Mouse (Mus musculus): ENCODE data around the gene Gm10160. TPM values are rescaled to one million over a fixed set of nuclear protein-coding genes. Genes with fewer than 3 reads are reported as not detected.
A peak's percentile ranks its signal among the peaks of the same experiment; 100 is the strongest.

Gene Gm10160
- polyA plus RNA-seq (2014; fragmentation: Nextera tagmentation; extraction: Ambion mirVana), result not detected in 2 replicates

DNA sequence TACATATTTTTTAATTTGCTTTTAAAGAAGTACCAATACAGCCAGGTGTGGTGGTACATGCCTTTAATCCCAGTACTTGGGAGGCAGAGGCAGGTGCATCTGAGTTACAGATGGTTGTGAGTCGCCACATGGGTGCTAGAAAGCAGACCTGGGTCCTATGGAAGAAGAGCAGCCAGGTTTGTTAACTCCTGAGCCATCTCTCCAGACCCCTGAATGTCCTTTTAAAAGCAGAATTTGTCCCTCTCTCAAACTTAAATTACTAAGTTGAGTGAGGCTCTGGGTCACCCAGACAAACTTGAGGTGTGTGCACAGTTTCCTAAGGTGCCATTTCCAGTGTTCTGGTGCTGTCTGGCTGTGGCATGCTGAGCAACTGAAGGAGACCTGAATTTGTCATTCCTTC, at the start of gene Gm10160:
Gm10160 (minus strand) TSS at position 101 of the 400 bp plus-strand sequence.
- no peak for ATAC-seq (replicated peaks; ENCODE audit: insufficient number of reproducible peaks, low FRiP score, low TSS enrichment)
- no peak within 1 kb of the TSS for H3K9ac ChIP-seq (ENCODE audit: low read depth, low read length)
- no peak within 1 kb of the TSS for H3K4me3 ChIP-seq (ENCODE audit: low read depth, low read length)
- WGBS (ENCODE audit: insufficient replicate concordance), result 82% methylated on average over 1 of the region's 1 CpGs
- 0 out of 2 replicates have a peak, but pooled peaks cover 8% of the 10 kb centered on the region for H3K27me3 ChIP-seq (ENCODE audit: control insufficient read depth, insufficient read depth, low read length)
- peak within 1 kb of the TSS; percentile 52 for H3K4me2 ChIP-seq
- peaks cover 15% of the 10 kb centered on the region for H3K4me1 ChIP-seq (ENCODE audit: control insufficient read depth, insufficient read depth, low read length)
- H3K27ac ChIP-seq (ENCODE audit: low read depth, low read length), result peak within 1 kb of the TSS; percentile 71
- no peaks in the 10 kb centered on the region for H3K36me3 ChIP-seq (ENCODE audit: control insufficient read depth, insufficient read depth, low read length)
- H3K9me3 ChIP-seq (replicated peaks; ENCODE audit: control insufficient read depth, low read length), result no peaks in the 10 kb centered on the region

DNA sequence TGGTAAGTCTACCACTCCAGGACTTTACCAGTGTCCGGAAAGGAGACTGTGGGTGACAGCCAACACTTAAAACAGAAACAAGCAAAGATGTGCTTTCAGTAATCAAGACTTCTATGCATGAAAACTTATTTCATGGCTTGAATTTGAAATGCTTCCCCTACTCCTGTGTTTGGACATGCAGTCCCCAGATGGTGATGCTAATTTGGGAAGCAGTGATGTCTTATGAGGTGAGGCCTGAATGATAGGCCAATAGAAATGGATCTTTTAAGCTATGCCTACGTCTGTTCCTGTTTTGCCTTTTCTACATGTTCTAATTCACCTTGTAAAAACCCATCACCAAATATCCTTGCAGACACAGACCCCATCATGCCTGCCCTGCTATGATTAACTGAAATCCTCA, 49.3 kb upstream of the Gm10160 start:
- Histone ChIP-seq H3K9ac (ENCODE audit: low read depth, low read length) (no peak overlapping the region), H3K4me3 (ENCODE audit: low read depth, low read length) (no peak overlapping the region), H3K27me3 (ENCODE audit: control insufficient read depth, insufficient read depth, low read length) (no peaks in the 10 kb centered on the region; the same call in 1 of the 2 replicates), H3K36me3 (ENCODE audit: control insufficient read depth, insufficient read depth, low read length) (no peaks in the 10 kb centered on the region), H3K4me2 (no peak overlapping the region), H3K4me1 (ENCODE audit: control insufficient read depth, insufficient read depth, low read length) (no peaks in the 10 kb centered on the region), H3K27ac (ENCODE audit: low read depth, low read length) (no peak overlapping the region), H3K9me3 (replicated peaks; ENCODE audit: control insufficient read depth, low read length) (no peaks in the 10 kb centered on the region)
- no peak for ATAC-seq (replicated peaks; ENCODE audit: insufficient number of reproducible peaks, low FRiP score, low TSS enrichment)
- WGBS (ENCODE audit: insufficient replicate concordance), result 72% methylated on average over 2 of the region's 2 CpGs

GRCm38 (mm10) chr7:81904094-81904493, 48.5 kb upstream of the Gm10160 start:
- Histone ChIP-seq H3K27ac (ENCODE audit: low read depth, low read length) (no peak overlapping the region), H3K27me3 (ENCODE audit: control insufficient read depth, insufficient read depth, low read length) (no peaks in the 10 kb centered on the region; the same call in 1 of the 2 replicates), H3K36me3 (ENCODE audit: control insufficient read depth, insufficient read depth, low read length) (no peaks in the 10 kb centered on the region), H3K4me2 (no peak overlapping the region), H3K9ac (ENCODE audit: low read depth, low read length) (no peak overlapping the region), H3K4me3 (ENCODE audit: low read depth, low read length) (no peak overlapping the region), H3K9me3 (replicated peaks; ENCODE audit: control insufficient read depth, low read length) (no peaks in the 10 kb centered on the region), H3K4me1 (ENCODE audit: control insufficient read depth, insufficient read depth, low read length) (no peaks in the 10 kb centered on the region)
- ATAC-seq (replicated peaks; ENCODE audit: insufficient number of reproducible peaks, low FRiP score, low TSS enrichment), result no peak
- 56% methylated on average over 4 of the region's 4 CpGs for WGBS (ENCODE audit: insufficient replicate concordance)

GRCm38 (mm10) chr7:81899361-81899760, 43.8 kb upstream of the Gm10160 start:
- 65% methylated on average over 11 of the region's 11 CpGs for WGBS (ENCODE audit: insufficient replicate concordance)
- H3K4me1 ChIP-seq (ENCODE audit: control insufficient read depth, insufficient read depth, low read length), result no peaks in the 10 kb centered on the region
- H3K9ac ChIP-seq (ENCODE audit: low read depth, low read length), result no peak overlapping the region
- no peaks in the 10 kb centered on the region for H3K27me3 ChIP-seq (ENCODE audit: control insufficient read depth, insufficient read depth, low read length)
- no peaks in the 10 kb centered on the region for H3K36me3 ChIP-seq (ENCODE audit: control insufficient read depth, insufficient read depth, low read length)
- H3K4me2 ChIP-seq, result no peak overlapping the region
- H3K9me3 ChIP-seq (replicated peaks; ENCODE audit: control insufficient read depth, low read length), result no peaks in the 10 kb centered on the region
- no peak overlapping the region for H3K27ac ChIP-seq (ENCODE audit: low read depth, low read length)
- H3K4me3 ChIP-seq (ENCODE audit: low read depth, low read length), result no peak overlapping the region
- no peak for ATAC-seq (replicated peaks; ENCODE audit: insufficient number of reproducible peaks, low FRiP score, low TSS enrichment)

GRCm38 (mm10) chr7:81885128-81885527, 29.5 kb upstream of the Gm10160 start:
- Histone ChIP-seq H3K4me1 (ENCODE audit: control insufficient read depth, insufficient read depth, low read length) (no peaks in the 10 kb centered on the region), H3K27ac (ENCODE audit: low read depth, low read length) (no peak overlapping the region), H3K4me3 (ENCODE audit: low read depth, low read length) (no peak overlapping the region), H3K9me3 (replicated peaks; ENCODE audit: control insufficient read depth, low read length) (no peaks in the 10 kb centered on the region), H3K27me3 (ENCODE audit: control insufficient read depth, insufficient read depth, low read length) (no peaks in the 10 kb centered on the region), H3K36me3 (ENCODE audit: control insufficient read depth, insufficient read depth, low read length) (no peaks in the 10 kb centered on the region; the same call in 1 of the 2 replicates), H3K9ac (ENCODE audit: low read depth, low read length) (no peak overlapping the region), H3K4me2 (no peak overlapping the region)
- WGBS (ENCODE audit: insufficient replicate concordance), result 85% methylated on average over 4 of the region's 4 CpGs
- ATAC-seq (replicated peaks; ENCODE audit: insufficient number of reproducible peaks, low FRiP score, low TSS enrichment), result no peak

DNA sequence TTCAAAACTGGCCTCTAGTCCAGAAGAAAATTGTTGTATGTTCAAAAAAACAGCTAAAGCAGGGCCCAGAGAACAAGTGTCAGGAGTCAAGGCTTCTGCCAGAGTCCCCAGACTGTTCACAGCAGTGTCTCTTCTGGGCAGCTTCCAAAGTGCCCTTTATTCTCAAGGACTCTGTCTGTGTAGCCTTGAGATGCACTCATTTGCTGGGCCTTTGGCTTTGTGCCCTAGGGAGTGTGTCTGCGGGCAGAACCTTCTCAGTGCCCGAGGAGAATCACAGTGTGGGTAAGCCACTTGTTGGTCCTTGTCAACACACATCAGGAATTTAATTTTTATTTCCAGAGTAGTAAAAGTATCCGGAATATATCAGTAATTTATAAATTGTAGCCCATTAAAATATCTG, 26.0 kb upstream of the Gm10160 start:
- ATAC-seq (replicated peaks; ENCODE audit: insufficient number of reproducible peaks, low FRiP score, low TSS enrichment), result no peak
- Histone ChIP-seq H3K9me3 (replicated peaks; ENCODE audit: control insufficient read depth, low read length) (no peaks in the 10 kb centered on the region), H3K36me3 (ENCODE audit: control insufficient read depth, insufficient read depth, low read length) (no peaks in the 10 kb centered on the region; the same call in 1 of the 2 replicates), H3K4me2 (no peak overlapping the region), H3K4me3 (ENCODE audit: low read depth, low read length) (no peak overlapping the region), H3K4me1 (ENCODE audit: control insufficient read depth, insufficient read depth, low read length) (no peaks in the 10 kb centered on the region), H3K27me3 (ENCODE audit: control insufficient read depth, insufficient read depth, low read length) (no peaks in the 10 kb centered on the region), H3K9ac (ENCODE audit: low read depth, low read length) (no peak overlapping the region), H3K27ac (ENCODE audit: low read depth, low read length) (no peak overlapping the region)
- 79% methylated on average over 3 of the region's 3 CpGs for WGBS (ENCODE audit: insufficient replicate concordance)

DNA sequence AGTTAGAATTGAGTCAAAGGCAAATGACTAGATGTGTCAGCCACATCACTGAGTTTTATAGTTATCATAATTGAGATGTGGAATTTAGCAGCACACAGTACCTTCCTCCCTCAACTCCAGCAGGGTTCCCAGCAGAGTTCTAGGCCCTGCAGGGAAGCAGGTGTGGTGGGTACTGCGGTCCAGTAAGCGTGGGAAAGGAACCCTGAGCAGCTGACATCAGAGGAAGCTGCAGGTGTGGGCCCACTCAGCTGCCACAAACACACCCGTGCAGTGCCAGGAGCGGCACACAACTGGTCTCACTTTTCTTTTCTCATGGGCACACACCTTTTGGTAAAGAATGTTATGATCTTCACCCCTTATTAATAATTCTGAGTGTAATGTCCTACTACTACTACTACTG, 25.2 kb upstream of the Gm10160 start:
- H3K9me3 ChIP-seq (replicated peaks; ENCODE audit: control insufficient read depth, low read length), result no peaks in the 10 kb centered on the region
- H3K4me1 ChIP-seq (ENCODE audit: control insufficient read depth, insufficient read depth, low read length), result no peaks in the 10 kb centered on the region
- no peaks in the 10 kb centered on the region for H3K27me3 ChIP-seq (ENCODE audit: control insufficient read depth, insufficient read depth, low read length)
- no peak overlapping the region for H3K27ac ChIP-seq (ENCODE audit: low read depth, low read length)
- no peak for ATAC-seq (replicated peaks; ENCODE audit: insufficient number of reproducible peaks, low FRiP score, low TSS enrichment)
- no peak overlapping the region for H3K4me2 ChIP-seq
- H3K36me3 ChIP-seq (ENCODE audit: control insufficient read depth, insufficient read depth, low read length), result no peaks in the 10 kb centered on the region
- H3K9ac ChIP-seq (ENCODE audit: low read depth, low read length), result no peak overlapping the region
- 80% methylated on average over 4 of the region's 4 CpGs for WGBS (ENCODE audit: insufficient replicate concordance)
- H3K4me3 ChIP-seq (ENCODE audit: low read depth, low read length), result no peak overlapping the region

DNA sequence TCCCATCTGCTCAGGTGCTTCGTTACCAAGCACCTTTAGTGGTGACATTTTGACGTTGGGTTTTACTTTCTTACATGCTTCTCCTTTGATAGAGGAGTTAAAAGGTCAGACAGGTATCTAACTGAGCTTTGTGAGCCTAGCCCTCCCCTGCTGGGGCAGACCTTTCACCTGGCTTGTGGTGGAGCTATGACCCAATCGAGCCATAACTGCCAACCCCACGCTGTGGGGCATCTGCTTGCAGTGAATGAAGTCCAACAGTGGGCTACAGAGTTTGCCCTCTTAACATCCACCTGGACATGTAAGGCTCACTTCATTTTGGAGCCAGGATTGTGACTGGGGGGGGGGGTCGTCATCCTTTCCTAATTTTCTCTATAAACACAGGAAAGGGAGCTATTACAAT, 24.7 kb upstream of the Gm10160 start:
- H3K36me3 ChIP-seq (ENCODE audit: control insufficient read depth, insufficient read depth, low read length), result no peaks in the 10 kb centered on the region
- ATAC-seq (replicated peaks; ENCODE audit: insufficient number of reproducible peaks, low FRiP score, low TSS enrichment), result no peak

DNA sequence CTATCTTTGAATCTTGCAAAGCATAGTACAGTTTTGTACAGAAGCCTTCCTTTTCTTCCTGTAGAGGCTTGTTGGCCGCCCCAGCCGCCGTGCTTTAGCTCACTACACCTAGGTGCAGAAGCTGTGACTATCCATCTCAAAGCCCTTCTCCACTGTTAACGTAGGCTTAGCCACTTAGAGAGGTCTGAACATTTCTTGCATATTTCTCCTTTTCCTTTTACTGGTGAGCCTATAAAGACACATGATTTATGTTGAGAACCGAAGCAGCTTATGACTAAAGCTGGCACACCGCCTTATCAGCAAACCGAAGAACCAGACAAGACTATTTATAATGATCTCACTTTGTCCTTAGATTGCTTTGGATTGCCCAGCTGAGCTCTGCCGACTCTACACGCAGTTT, 19.8 kb upstream of the Gm10160 start:
- H3K4me1 ChIP-seq (ENCODE audit: control insufficient read depth, insufficient read depth, low read length), result peaks cover 4% of the 10 kb centered on the region; the same call in 1 of the 2 replicates
- no peak for ATAC-seq (replicated peaks; ENCODE audit: insufficient number of reproducible peaks, low FRiP score, low TSS enrichment)
- no peaks in the 10 kb centered on the region for H3K9me3 ChIP-seq (replicated peaks; ENCODE audit: control insufficient read depth, low read length)
- no peak overlapping the region for H3K9ac ChIP-seq (ENCODE audit: low read depth, low read length)
- no peaks in the 10 kb centered on the region for H3K27me3 ChIP-seq (ENCODE audit: control insufficient read depth, insufficient read depth, low read length)
- H3K4me2 ChIP-seq, result no peak overlapping the region
- H3K27ac ChIP-seq (ENCODE audit: low read depth, low read length), result no peak overlapping the region
- H3K36me3 ChIP-seq (ENCODE audit: control insufficient read depth, insufficient read depth, low read length), result 0 out of 2 replicates have a peak, but pooled peaks cover 4% of the 10 kb centered on the region
- 63% methylated on average over 9 of the region's 9 CpGs for WGBS (ENCODE audit: insufficient replicate concordance)
- no peak overlapping the region for H3K4me3 ChIP-seq (ENCODE audit: low read depth, low read length)

More for the DNA sequence above, 24.7 kb upstream of the Gm10160 start:
- H3K9ac ChIP-seq (ENCODE audit: low read depth, low read length), result no peak overlapping the region
- H3K9me3 ChIP-seq (replicated peaks; ENCODE audit: control insufficient read depth, low read length), result no peaks in the 10 kb centered on the region
- no peak overlapping the region for H3K4me2 ChIP-seq
- H3K4me1 ChIP-seq (ENCODE audit: control insufficient read depth, insufficient read depth, low read length), result peaks cover 3% of the 10 kb centered on the region; the same call in 1 of the 2 replicates
- no peaks in the 10 kb centered on the region for H3K27me3 ChIP-seq (ENCODE audit: control insufficient read depth, insufficient read depth, low read length)
- no peak overlapping the region for H3K4me3 ChIP-seq (ENCODE audit: low read depth, low read length)
- H3K27ac ChIP-seq (ENCODE audit: low read depth, low read length), result no peak overlapping the region
- 78% methylated on average over 5 of the region's 5 CpGs for WGBS (ENCODE audit: insufficient replicate concordance)
